Mouse (Mus musculus): ENCODE measurements around the gene Stoml1. TPM values are rescaled to one million over a fixed set of nuclear protein-coding genes. Genes with fewer than 3 reads are reported as not detected.
"Not testable (repeated sequence)": the region's sequence is repeated elsewhere in the genome, so short reads cannot be mapped to it uniquely, and the experiment has no call there.

Gene Stoml1
- polyA plus RNA-seq, 1 experiment, result 99.1 TPM

GRCm38 (mm10) chr9:58243696-58244095 lies 9.3 kb upstream of the Stoml1 start:
- TF ChIP-seq POLR2A (IDR thresholded peaks at IDR 0.05; ENCODE audit: borderline replicate concordance, insufficient read depth, low read length) (no peak), CTCF (IDR thresholded peaks at IDR 0.05; ENCODE audit: borderline replicate concordance, insufficient read depth, low read depth, low read length) (no peak)
- H3K4me1 ChIP-seq (ENCODE audit: control insufficient read depth, insufficient read depth, low read length), result peaks cover 4% of the 10 kb centered on the region; the same call in 1 of the 2 replicates
- H3K4me3 ChIP-seq (replicated peaks; ENCODE audit: insufficient read depth, low read depth, low read length), result no peak overlapping the region
- H3K27ac ChIP-seq (ENCODE audit: insufficient read depth, low read length), result no peak overlapping the region
- H3K27me3 ChIP-seq (ENCODE audit: control insufficient read depth, insufficient read depth, low read length), result no peaks in the 10 kb centered on the region
- DNase-seq, result no peak
- WGBS, result 94% methylated on average over 6 of the region's 6 CpGs

DNA sequence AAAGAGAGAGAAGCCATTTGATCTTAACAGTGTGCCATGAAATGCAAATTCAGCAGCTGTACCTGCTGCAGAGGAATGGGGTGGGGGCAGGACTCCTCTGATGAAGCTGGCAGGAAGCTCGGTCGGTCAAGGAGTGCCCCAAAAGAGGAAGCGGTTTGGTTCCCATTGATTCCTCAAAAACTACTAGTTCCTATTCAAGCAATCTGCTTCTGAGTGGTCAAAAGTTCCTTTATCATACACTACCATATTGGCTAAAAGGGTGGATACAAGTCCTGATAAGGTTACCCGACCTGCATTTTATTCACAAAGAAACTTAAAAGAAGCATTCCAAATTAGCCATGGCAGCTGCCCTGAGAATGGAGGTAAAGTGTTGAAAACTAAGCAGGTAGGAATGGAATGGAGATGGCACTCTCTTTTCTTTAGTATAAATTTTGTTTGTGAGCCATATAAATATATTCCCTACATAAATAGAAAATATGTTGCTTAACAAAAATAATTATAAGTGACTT lies 6.8 kb upstream of the Stoml1 start:
- H3K27me3 ChIP-seq (ENCODE audit: control insufficient read depth, insufficient read depth, low read length), result no peaks in the 10 kb centered on the region
- H3K4me1 ChIP-seq (ENCODE audit: control insufficient read depth, insufficient read depth, low read length), result peaks cover 6% of the 10 kb centered on the region; the same call in 1 of the 2 replicates
- 80% methylated on average over 4 of the region's 4 CpGs for WGBS
- no peak overlapping the region for H3K4me3 ChIP-seq (replicated peaks; ENCODE audit: insufficient read depth, low read depth, low read length)
- no peak overlapping the region for H3K27ac ChIP-seq (ENCODE audit: insufficient read depth, low read length)
- no peak for DNase-seq
- TF ChIP-seq CTCF (IDR thresholded peaks at IDR 0.05; ENCODE audit: borderline replicate concordance, insufficient read depth, low read depth, low read length) (no peak), POLR2A (IDR thresholded peaks at IDR 0.05; ENCODE audit: borderline replicate concordance, insufficient read depth, low read length) (no peak)

GRCm38 (mm10) chr9:58247064-58247759 lies 5.8 kb upstream of the Stoml1 start:
- H3K27ac ChIP-seq (ENCODE audit: insufficient read depth, low read length), result 0 out of 2 replicates have a peak overlapping the region, but pooled peaks have one; percentile 22
- WGBS, result 9% methylated on average over 25 of the region's 25 CpGs

GRCm38 (mm10) chr9:58248746-58249413 lies 4.1 kb upstream of the Stoml1 start:
- H3K27ac ChIP-seq (ENCODE audit: insufficient read depth, low read length), result 0 out of 2 replicates have a peak overlapping the region, but pooled peaks have one; percentile 60
- no peak for TF ChIP-seq CTCF (IDR thresholded peaks at IDR 0.05; ENCODE audit: borderline replicate concordance, insufficient read depth, low read depth, low read length)
- no peak for TF ChIP-seq POLR2A (IDR thresholded peaks at IDR 0.05; ENCODE audit: borderline replicate concordance, insufficient read depth, low read length)

More at GRCm38 (mm10) chr9:58247064-58247759, 5.8 kb upstream of the Stoml1 start:
- Histone ChIP-seq H3K4me3 (replicated peaks; ENCODE audit: insufficient read depth, low read depth, low read length) (peak overlapping the region; percentile 34), H3K4me1 (ENCODE audit: control insufficient read depth, insufficient read depth, low read length) (peaks cover 6% of the 10 kb centered on the region; the same call in 1 of the 2 replicates), H3K27me3 (ENCODE audit: control insufficient read depth, insufficient read depth, low read length) (no peaks in the 10 kb centered on the region)
- peak; percentile 66 for TF ChIP-seq CTCF (IDR thresholded peaks at IDR 0.05; ENCODE audit: borderline replicate concordance, insufficient read depth, low read depth, low read length)
- TF ChIP-seq POLR2A (IDR thresholded peaks at IDR 0.05; ENCODE audit: borderline replicate concordance, insufficient read depth, low read length), result no peak
- DNase-seq, result peak; percentile 76 to 78

DNA sequence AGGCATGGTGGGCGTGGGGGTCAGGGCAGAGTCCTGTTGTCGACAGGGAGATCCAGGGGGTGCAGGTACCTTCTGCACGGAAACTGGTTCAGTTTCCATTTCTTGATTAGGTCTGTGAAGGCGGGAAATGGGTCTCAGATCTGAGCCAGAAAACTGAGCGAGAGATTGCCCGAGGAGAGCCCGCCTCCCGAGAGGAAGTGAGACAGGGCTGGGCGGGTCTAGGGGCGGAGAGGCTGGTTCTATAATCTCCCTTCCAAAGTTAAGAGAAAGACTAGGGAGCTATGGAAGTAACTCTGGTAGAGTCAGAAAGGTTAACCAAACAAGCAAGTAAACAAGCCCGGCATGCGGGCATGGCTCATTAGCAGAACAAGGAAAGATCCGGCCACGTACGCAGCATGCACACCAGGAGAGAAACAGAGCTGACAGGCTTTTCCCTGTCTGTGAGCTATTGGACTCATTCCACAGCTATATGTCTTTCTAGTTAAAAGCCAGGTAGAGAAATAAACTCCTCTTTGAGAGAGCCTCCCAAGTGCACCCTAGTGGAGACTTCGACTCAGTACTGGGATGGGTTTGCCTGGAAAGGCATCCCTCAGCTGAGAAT lies 3.3 kb upstream of the Stoml1 start, which contains the start of gene Pml:
TSS of gene Pml (minus strand) at position 195 of the 601 bp plus-strand sequence.
- H3K4me3 ChIP-seq (replicated peaks; ENCODE audit: insufficient read depth, low read depth, low read length), result peak within 1 kb of the TSS; percentile 99
- H3K27ac ChIP-seq (ENCODE audit: insufficient read depth, low read length), result peak within 1 kb of the TSS; percentile 60; the same call in 1 of the 2 replicates
- WGBS, result under 1% methylated on average over 16 of the region's 16 CpGs
- TF ChIP-seq POLR2A (IDR thresholded peaks at IDR 0.05; ENCODE audit: borderline replicate concordance, insufficient read depth, low read length) (peak; percentile 37; the same call in 1 of the 2 replicates), CTCF (IDR thresholded peaks at IDR 0.05; ENCODE audit: borderline replicate concordance, insufficient read depth, low read depth, low read length) (0 out of 2 replicates have a peak, but pooled peaks have one; percentile 29)
- H3K4me1 ChIP-seq (ENCODE audit: control insufficient read depth, insufficient read depth, low read length), result peaks cover 9% of the 10 kb centered on the region
- DNase-seq, result peak; percentile 69 to 72
- no peaks in the 10 kb centered on the region for H3K27me3 ChIP-seq (ENCODE audit: control insufficient read depth, insufficient read depth, low read length)

More at GRCm38 (mm10) chr9:58248746-58249413, 4.1 kb upstream of the Stoml1 start:
- 38% methylated on average over 7 of the region's 7 CpGs for whole genome bisulfite sequencing
- H3K4me1 ChIP-seq (ENCODE audit: control insufficient read depth, insufficient read depth, low read length), result peaks cover 6% of the 10 kb centered on the region
- H3K4me3 ChIP-seq (replicated peaks; ENCODE audit: insufficient read depth, low read depth, low read length), result peak overlapping the region; percentile 99
- DNase-seq, result no peak
- H3K27me3 ChIP-seq (ENCODE audit: control insufficient read depth, insufficient read depth, low read length), result no peaks in the 10 kb centered on the region

DNA sequence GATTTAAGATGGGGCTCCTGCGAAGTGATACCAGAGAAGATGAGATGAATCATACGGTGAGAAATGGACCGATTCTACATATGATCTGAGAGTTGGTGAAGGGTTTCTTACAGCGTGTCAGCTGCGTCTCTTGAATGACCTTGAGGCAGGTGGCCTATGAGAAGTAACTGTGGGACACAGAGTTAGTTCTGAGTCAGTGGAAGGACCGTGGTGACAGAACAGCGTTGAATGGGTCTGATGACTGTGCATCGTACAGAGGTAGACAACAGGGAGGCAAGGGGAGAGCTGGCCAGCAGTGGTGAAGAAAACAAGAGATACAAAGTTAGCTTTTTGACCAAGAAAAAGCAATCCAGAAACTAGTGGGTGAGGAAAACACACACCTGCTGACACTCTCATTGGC lies 2.6 kb upstream of the Stoml1 start:
- Histone ChIP-seq H3K4me3 (replicated peaks; ENCODE audit: insufficient read depth, low read depth, low read length) (no peak overlapping the region), H3K4me1 (ENCODE audit: control insufficient read depth, insufficient read depth, low read length) (peaks cover 13% of the 10 kb centered on the region), H3K27ac (ENCODE audit: insufficient read depth, low read length) (no peak overlapping the region), H3K27me3 (ENCODE audit: control insufficient read depth, insufficient read depth, low read length) (no peaks in the 10 kb centered on the region)
- DNase-seq, result no peak
- 77% methylated on average over 8 of the region's 8 CpGs for WGBS
- no peak for TF ChIP-seq CTCF (IDR thresholded peaks at IDR 0.05; ENCODE audit: borderline replicate concordance, insufficient read depth, low read depth, low read length)
- TF ChIP-seq POLR2A (IDR thresholded peaks at IDR 0.05; ENCODE audit: borderline replicate concordance, insufficient read depth, low read length), result no peak

DNA sequence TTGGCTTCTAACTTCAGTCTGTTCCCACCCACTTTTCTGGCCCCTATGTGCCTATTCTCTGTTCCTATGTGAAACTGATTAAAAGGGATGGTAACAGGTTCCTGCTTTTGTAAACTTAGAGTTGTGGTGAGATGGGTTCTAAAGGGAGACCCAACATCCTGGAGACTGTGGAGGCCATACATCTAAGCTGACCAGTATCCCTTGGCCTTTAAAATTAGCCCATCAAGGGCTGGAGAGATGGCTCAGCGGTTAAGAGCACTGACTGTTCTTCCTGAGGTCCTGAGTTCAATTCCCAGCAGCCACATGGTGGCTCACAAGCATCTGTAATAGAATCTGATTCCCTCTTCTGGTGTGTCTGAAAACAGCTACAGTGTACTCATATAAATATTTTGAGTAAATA lies 2.2 kb upstream of the Stoml1 start:
- 86% methylated on average over 1 of the region's 1 CpGs for WGBS
- not testable (repeated sequence) for H3K27me3 ChIP-seq (ENCODE audit: control insufficient read depth, insufficient read depth, low read length); H3K27ac ChIP-seq (ENCODE audit: insufficient read depth, low read length); DNase-seq; H3K4me3 ChIP-seq (replicated peaks; ENCODE audit: insufficient read depth, low read depth, low read length)
- H3K4me1 ChIP-seq (ENCODE audit: control insufficient read depth, insufficient read depth, low read length), result peaks cover 13% of the 10 kb centered on the region

GRCm38 (mm10) chr9:58253805-58254122 lies 800 bp downstream of the Stoml1 start:
- not testable (repeated sequence) for H3K27me3 ChIP-seq (ENCODE audit: control insufficient read depth, insufficient read depth, low read length); H3K27ac ChIP-seq (ENCODE audit: insufficient read depth, low read length); DNase-seq
- peaks cover 10% of the 10 kb centered on the region for H3K4me1 ChIP-seq (ENCODE audit: control insufficient read depth, insufficient read depth, low read length)
- WGBS, result 61% methylated on average over 5 of the region's 5 CpGs
- H3K4me3 ChIP-seq (replicated peaks; ENCODE audit: insufficient read depth, low read depth, low read length), result peak overlapping the region; percentile 68
